Mouse (Mus musculus): ENCODE measurements at regions not wholly inside any gene's neighbourhood (a gene's known extent, or its start where the extent isn't known, plus 50 kb on each side); places are given as distances from the start of the nearest gene placed in this dataset.

DNA sequence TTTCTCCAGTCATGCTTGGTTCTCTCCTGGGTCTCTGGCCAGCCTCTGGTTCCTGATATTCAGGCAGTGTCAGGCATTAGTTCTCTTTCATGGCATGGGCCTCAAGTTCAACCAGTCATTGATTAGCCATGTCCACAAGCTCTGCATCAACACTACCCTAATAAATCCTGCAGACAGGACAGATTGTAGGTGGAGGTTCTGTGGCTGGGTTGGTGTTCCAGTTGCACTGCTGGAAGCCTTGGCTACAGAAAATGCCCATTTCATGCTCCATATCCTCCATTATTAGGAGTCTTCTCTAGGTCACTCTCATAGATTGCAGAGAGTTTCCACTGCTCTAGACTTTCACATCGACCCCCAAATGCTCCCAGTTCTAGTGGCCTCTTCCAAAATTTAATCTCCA, 757.4 kb downstream of the Utrn start:
- TF ChIP-seq CTCF (IDR thresholded peaks at IDR 0.05) (no peak), EP300 (IDR thresholded peaks at IDR 0.05) (no peak)
